8 mouse cellular contexts compared by ENCODE assay signal in genomic region chr13:91807155-91807839, GRCm38 (mm10). TPM values are rescaled to one million over a fixed set of nuclear protein-coding genes. Genes with fewer than 3 reads are reported as not detected.
DNase-seq lines count a peak whose midpoint lies in the region; ATAC-seq and TF ChIP-seq lines count a peak whose summit lies in the region.

Gene Zcchc9 (minus strand): TSS chr13:91807705.

- peak within 1 kb of the TSS; percentile 95 for H3K27ac ChIP-seq in heart, embryonic 12.5 days (ENCODE audit: poor library complexity, severe bottlenecking)
- H3K27ac ChIP-seq in kidney, postnatal 0 days, result peak within 1 kb of the TSS; percentile 93
- peak within 1 kb of the TSS; percentile 92 for H3K27ac ChIP-seq in liver, embryonic 11.5 days (ENCODE audit: low read depth, low read length)
- H3K27ac ChIP-seq in stomach, embryonic 14.5 days (ENCODE audit: low read length), result peak within 1 kb of the TSS; percentile 93

- peaks cover 18% of the 10 kb centered on the region for H3K4me1 ChIP-seq in erythroblast, embryonic 14.5 days (ENCODE audit: control insufficient read depth)
- peaks cover 7% of the 10 kb centered on the region for H3K4me1 ChIP-seq in heart, embryonic 12.5 days (replicated peaks)
- H3K4me1 ChIP-seq in kidney, postnatal 0 days (replicated peaks; ENCODE audit: insufficient read depth, low read length), result no peaks in the 10 kb centered on the region; the same call in 1 of the 2 replicates
- H3K4me1 ChIP-seq in liver, embryonic 11.5 days (replicated peaks; ENCODE audit: control insufficient read depth, insufficient read depth, low read length), result 0 out of 2 replicates have a peak, but pooled peaks cover 3% of the 10 kb centered on the region
- no peaks in the 10 kb centered on the region for H3K4me1 ChIP-seq in stomach, embryonic 14.5 days (ENCODE audit: control insufficient read depth, insufficient read depth, low read length)

- under 1% methylated on average over 50 of the region's 50 CpGs for WGBS in heart, embryonic 12.5 days
- WGBS in kidney, postnatal 0 days, result under 1% methylated on average over 50 of the region's 50 CpGs
- under 1% methylated on average over 50 of the region's 50 CpGs for WGBS in liver, embryonic 11.5 days
- under 1% methylated on average over 50 of the region's 50 CpGs for WGBS in stomach, embryonic 14.5 days

- H3K9me3 ChIP-seq in erythroblast, embryonic 14.5 days (ENCODE audit: control insufficient read depth, low read length), result no peaks in the 10 kb centered on the region
- no peaks in the 10 kb centered on the region for H3K9me3 ChIP-seq in heart, embryonic 12.5 days (replicated peaks)
- H3K9me3 ChIP-seq in kidney, postnatal 0 days (replicated peaks; ENCODE audit: low read length), result no peaks in the 10 kb centered on the region
- H3K9me3 ChIP-seq in liver, embryonic 11.5 days (ENCODE audit: control insufficient read depth, low read length), result no peaks in the 10 kb centered on the region
- no peaks in the 10 kb centered on the region for H3K9me3 ChIP-seq in stomach, embryonic 14.5 days (ENCODE audit: control insufficient read depth, low read depth, low read length)

- DNase-seq in brain, embryonic 14.5 days (ENCODE audit: low read depth), result peak; percentile 97
- peak; percentile 95 for DNase-seq in kidney, postnatal 0 days (ENCODE audit: low spot score)
- peak; percentile 88 for DNase-seq in liver, embryonic 11.5 days (ENCODE audit: low spot score)
- peak; percentile 93 for DNase-seq in naive thymus-derived CD4-positive, alpha-beta T cell, adult 2 months (ENCODE audit: low read depth)

- H3K4me3 ChIP-seq in C2C12 (ENCODE audit: insufficient read depth, poor library complexity, severe bottlenecking), result peak within 1 kb of the TSS; percentile 87
- peak within 1 kb of the TSS; percentile 98 for H3K4me3 ChIP-seq in erythroblast, embryonic 14.5 days (replicated peaks)
- H3K4me3 ChIP-seq in heart, embryonic 12.5 days, result peak within 1 kb of the TSS; percentile 95
- peak within 1 kb of the TSS; percentile 76 for H3K4me3 ChIP-seq in kidney, postnatal 0 days (replicated peaks; ENCODE audit: low read depth, low read length)
- H3K4me3 ChIP-seq in liver, embryonic 11.5 days (ENCODE audit: low read depth, low read length), result peak within 1 kb of the TSS; percentile 96
- peak within 1 kb of the TSS; percentile 89 for H3K4me3 ChIP-seq in stomach, embryonic 14.5 days (ENCODE audit: low read depth, low read length)

- H3K79me3 ChIP-seq in C2C12 (ENCODE audit: low read depth), result peaks cover 27% of the 10 kb centered on the region

- H3ac ChIP-seq in C2C12 (ENCODE audit: control insufficient read depth, insufficient read length, low read depth), result peak within 1 kb of the TSS; percentile 92

- H3K27me3 ChIP-seq in C2C12 (ENCODE audit: control insufficient read depth, insufficient read depth, insufficient read length), result no peaks in the 10 kb centered on the region
- H3K27me3 ChIP-seq in erythroblast, embryonic 14.5 days (ENCODE audit: control insufficient read depth), result no peaks in the 10 kb centered on the region
- no peaks in the 10 kb centered on the region for H3K27me3 ChIP-seq in heart, embryonic 12.5 days (replicated peaks)
- no peaks in the 10 kb centered on the region for H3K27me3 ChIP-seq in kidney, postnatal 0 days (ENCODE audit: insufficient read depth, low read length)
- no peaks in the 10 kb centered on the region for H3K27me3 ChIP-seq in liver, embryonic 11.5 days (replicated peaks; ENCODE audit: control insufficient read depth, insufficient read depth, low read length)
- no peaks in the 10 kb centered on the region for H3K27me3 ChIP-seq in stomach, embryonic 14.5 days (ENCODE audit: control insufficient read depth, insufficient read depth, low read length)

- TF ChIP-seq POLR2A in brain, embryonic 14.5 days (IDR thresholded peaks at IDR 0.05; ENCODE audit: borderline replicate concordance, extremely low read depth, insufficient read depth, insufficient read length, poor library complexity, severe bottlenecking), result peak; percentile 74; the same call in 1 of the 2 replicates

- no peak for TF ChIP-seq CTCF in C2C12 (IDR thresholded peaks at IDR 0.05; ENCODE audit: control insufficient read depth, insufficient read depth, insufficient read length)
- TF ChIP-seq CTCF in brain, embryonic 14.5 days (IDR thresholded peaks at IDR 0.05; ENCODE audit: borderline replicate concordance, extremely low read depth, insufficient read depth, insufficient read length), result peak; percentile 31; the same call in 1 of the 2 replicates
- peak; percentile 36 for TF ChIP-seq CTCF in kidney, postnatal 0 days (IDR thresholded peaks at IDR 0.05; ENCODE audit: low read depth)

- ATAC-seq in heart, embryonic 12.5 days (ENCODE audit: insufficient number of reproducible peaks, low FRiP score), result peak; percentile 97
- ATAC-seq in kidney, postnatal 0 days (replicated peaks; ENCODE audit: low FRiP score, low read depth), result peak; percentile 98
- peak; percentile 97 for ATAC-seq in liver, embryonic 11.5 days (replicated peaks; ENCODE audit: low FRiP score)
- peak; percentile 98 for ATAC-seq in stomach, embryonic 14.5 days (ENCODE audit: insufficient number of reproducible peaks, insufficient read depth, low FRiP score, low read depth)

- H3K9ac ChIP-seq in heart, embryonic 12.5 days, result peak within 1 kb of the TSS; percentile 98
- H3K9ac ChIP-seq in kidney, postnatal 0 days (ENCODE audit: low read depth, low read length), result peak within 1 kb of the TSS; percentile 85
- peak within 1 kb of the TSS; percentile 98 for H3K9ac ChIP-seq in liver, embryonic 11.5 days (ENCODE audit: low read depth, low read length)
- peak within 1 kb of the TSS; percentile 97 for H3K9ac ChIP-seq in stomach, embryonic 14.5 days (replicated peaks; ENCODE audit: low read depth, low read length)

- peaks cover 33% of the 10 kb centered on the region for H3K79me2 ChIP-seq in C2C12 (ENCODE audit: control insufficient read depth, insufficient read depth)

- peak within 1 kb of the TSS; percentile 79 for H3K4me2 ChIP-seq in heart, embryonic 12.5 days
- peak within 1 kb of the TSS; percentile 63 for H3K4me2 ChIP-seq in kidney, postnatal 0 days (ENCODE audit: low read length)
- H3K4me2 ChIP-seq in liver, embryonic 11.5 days, result peak within 1 kb of the TSS; percentile 79
- H3K4me2 ChIP-seq in stomach, embryonic 14.5 days (replicated peaks; ENCODE audit: low read depth, low read length), result peak within 1 kb of the TSS; percentile 73

- H3K36me3 ChIP-seq in C2C12 (ENCODE audit: control insufficient read depth, insufficient read depth), result peaks cover 23% of the 10 kb centered on the region
- peaks cover 19% of the 10 kb centered on the region for H3K36me3 ChIP-seq in erythroblast, embryonic 14.5 days (ENCODE audit: control insufficient read depth)
- H3K36me3 ChIP-seq in heart, embryonic 12.5 days, result peaks cover 17% of the 10 kb centered on the region
- H3K36me3 ChIP-seq in kidney, postnatal 0 days (ENCODE audit: insufficient read depth, low read length), result peaks cover 6% of the 10 kb centered on the region; the same call in 1 of the 2 replicates
- peaks cover 13% of the 10 kb centered on the region for H3K36me3 ChIP-seq in liver, embryonic 11.5 days (ENCODE audit: control insufficient read depth, insufficient read depth, low read length)
- H3K36me3 ChIP-seq in stomach, embryonic 14.5 days (ENCODE audit: control insufficient read depth, insufficient read depth, low read length), result peaks cover 14% of the 10 kb centered on the region; the same call in 1 of the 2 replicates

TF ChIP-seq in C2C12, 6 proteins besides CTCF, POLR2A, EP300 and RAD21:
- no peak for TF ChIP-seq FOSL1 (IDR thresholded peaks at IDR 0.05; ENCODE audit: insufficient read depth, low read length, poor library complexity, severe bottlenecking)
- TF ChIP-seq MAX (IDR thresholded peaks at IDR 0.05), result peak; percentile 72
- TF ChIP-seq CEBPB (IDR thresholded peaks at IDR 0.05; ENCODE audit: low read depth), result no peak
- no peak for TF ChIP-seq MYOG (IDR thresholded peaks at IDR 0.05; ENCODE audit: control insufficient read depth, extremely low read depth, insufficient read length)
- no peak for TF ChIP-seq MYOD1 (IDR thresholded peaks at IDR 0.05; ENCODE audit: control insufficient read depth, insufficient read length, low read depth)

RNA-seq across cellular contexts. Expression of gene Zcchc9, which starts in this region (rescaled TPM):
- 16.4 TPM for polyA plus RNA-seq in C2C12 (2012; fragmentation: generic; extraction: Trizol)
- 22.9 and 25.4 TPM in 2 replicates for polyA plus RNA-seq in brain, embryonic 14.5 days (2012; rRNA removed)
- 0.11 TPM in 1 of 2 replicates, not detected in the other for polyA plus RNA-seq in erythroblast, embryonic 14.5 days (2012)
- polyA plus RNA-seq in heart, embryonic 12.5 days (2016; fragmentation: Nextera tagmentation; extraction: Ambion mirVana), result 23.1 and 25.6 TPM in 2 replicates
- 22.5 TPM in 2 replicates for polyA plus RNA-seq in kidney, postnatal 0 days (2015; fragmentation: Nextera tagmentation; extraction: Ambion mirVana)
- polyA plus RNA-seq in liver, embryonic 11.5 days (2014; fragmentation: Nextera tagmentation; extraction: Ambion mirVana), result 31.4 and 32.6 TPM in 2 replicates
- 32.0 and 32.3 TPM in 2 replicates for polyA plus RNA-seq in stomach, embryonic 14.5 days (2014; fragmentation: Nextera tagmentation; extraction: Ambion mirVana)

Comparison
In these comparisons a context has a peak if more than half of its experiments do, and no peak if none do; other contexts are left out.
1. Peak in every context shown above with its lines: DNase-seq, ATAC-seq, H3K4me3 ChIP-seq and H3K27ac ChIP-seq.
2. RNA of gene Zcchc9 (polyA plus RNA-seq): 32.0 to 32.3 TPM in stomach, embryonic 14.5 days, 31.4 to 32.6 TPM in liver, embryonic 11.5 days, 23.1 to 25.6 TPM in heart, embryonic 12.5 days, 22.9 to 25.4 TPM in brain, embryonic 14.5 days, 22.5 TPM in kidney, postnatal 0 days and 16.4 TPM in C2C12 (single experiment); 0.11 TPM in erythroblast, embryonic 14.5 days; every median in the first group is over 10 times any median in the second.